Mouse (Mus musculus): ENCODE data around the gene Mrpl53. TPM values are rescaled to one million over a fixed set of nuclear protein-coding genes. Genes with fewer than 3 reads are reported as not detected.
A peak's percentile ranks its signal among the peaks of the same experiment; 100 is the strongest.

The Mrpl53 gene
- total and polyA plus RNA-seq, 3 experiments: 52.2 to 74.0 (median 55.5) TPM

DNA sequence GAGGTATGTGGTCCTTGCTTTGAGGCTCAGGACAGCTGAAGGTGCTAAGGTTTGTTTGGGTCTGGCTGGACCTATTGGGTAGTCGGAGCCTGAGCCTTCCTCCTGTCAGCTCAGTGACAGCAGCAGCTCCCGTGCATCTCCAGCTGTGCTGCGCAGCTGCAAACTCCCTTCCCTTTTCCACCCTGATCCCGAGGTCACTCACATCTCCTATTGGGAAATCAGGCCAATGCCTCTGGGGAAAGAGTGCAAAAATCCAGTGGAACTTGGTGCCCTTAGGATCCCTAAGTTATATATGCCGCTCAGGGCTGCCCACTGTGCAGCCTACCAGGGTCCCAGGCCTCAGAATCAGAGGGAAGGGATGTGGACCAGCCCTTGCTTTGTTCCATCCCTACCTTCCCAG, 25.3 kb upstream of the Mrpl53 start:
- Histone ChIP-seq H3K4me1 (ENCODE audit: control insufficient read depth in 1 of 2, insufficient read depth in 2 of 2) (peaks cover 7 to 21% of the 10 kb centered on the region in 2 experiments; a peak in 3 of 4 replicates), H3K4me3 (replicated peaks in 1 of 3; ENCODE audit: low read depth in 2 of 3, low read length in 2 of 3, poor library complexity in 1 of 3) (no peak overlapping the region), H3K27me3 (replicated peaks) (no peaks in the 10 kb centered on the region), H3K79me2 (replicated peaks; ENCODE audit: control insufficient read depth, extremely low read depth, insufficient read depth, poor library complexity, severe bottlenecking) (no peaks in the 10 kb centered on the region), H3K9me3 (replicated peaks; ENCODE audit: low read length) (no peaks in the 10 kb centered on the region), H3K27ac (ENCODE audit: insufficient read depth, low read depth) (no peak overlapping the region), H3K36me3 (replicated peaks in 1 of 2; ENCODE audit: control insufficient read depth in 1 of 2, insufficient read depth in 1 of 2, low read length in 1 of 2) (peaks cover 11 to 38% of the 10 kb centered on the region in 2 experiments), H3K9ac (ENCODE audit: insufficient read depth, low read depth) (no peak overlapping the region), H3K4me2 (ENCODE audit: insufficient read depth, low read depth, poor library complexity, severe bottlenecking) (no peak overlapping the region)
- dilution Hi-C loops (cut with MboI; ENCODE audit: extremely low pct_ligation_motif_present, extremely low pct_unique_long_range_greater_than_20kb, low sequenced_read_pairs) (no loop called here), in situ Hi-C loops (cut with MboI; ENCODE audit: low pct_ligation_motif_present, low pct_unique_long_range_greater_than_20kb, low sequenced_read_pairs) (no loop called here)
- no peak for TF ChIP-seq ZC3H11A (IDR thresholded peaks at IDR 0.05; ENCODE audit: low read depth, low read length)
- DNase-seq (ENCODE audit: extremely low read depth): no peak

DNA sequence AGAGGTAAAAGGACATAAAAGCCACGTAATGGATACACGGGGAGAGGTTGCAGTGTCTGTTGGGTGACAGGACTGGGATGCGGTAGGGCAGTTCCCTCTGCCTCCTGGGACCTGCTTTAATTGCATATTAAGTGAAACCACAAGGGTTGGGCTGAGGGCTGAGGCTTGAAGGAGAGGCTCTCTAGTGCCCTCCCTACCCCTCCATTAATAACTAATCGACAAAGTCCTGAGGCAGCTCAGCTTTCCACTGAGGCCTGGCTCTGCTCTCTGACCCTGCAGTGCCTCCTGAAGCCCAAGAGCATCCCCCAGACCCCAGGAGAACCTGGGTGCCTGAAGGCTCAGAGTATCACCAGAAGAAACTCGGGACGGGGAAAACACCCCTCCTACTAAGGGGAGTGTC, 24.4 kb upstream of the Mrpl53 start:
- no peak overlapping the region for H3K27ac ChIP-seq (ENCODE audit: insufficient read depth, low read depth)
- no peak overlapping the region for H3K4me3 ChIP-seq (replicated peaks in 1 of 3; ENCODE audit: low read depth in 2 of 3, low read length in 2 of 3, poor library complexity in 1 of 3)
- TF ChIP-seq TBP (conservative IDR thresholded peaks at IDR 0.05; ENCODE audit: low read depth, low read length): no peak
- no peak for TF ChIP-seq EP300 (IDR thresholded peaks at IDR 0.05; ENCODE audit: low read length)
- no peak for TF ChIP-seq MAX (IDR thresholded peaks at IDR 0.05; ENCODE audit: low read length)
- no peak for TF ChIP-seq POLR2AphosphoS2 (IDR thresholded peaks at IDR 0.05; ENCODE audit: low read depth, low read length)
- no peak for TF ChIP-seq USF2 (conservative IDR thresholded peaks at IDR 0.05; ENCODE audit: low read depth, low read length)
- no peak for TF ChIP-seq MYC (IDR thresholded peaks at IDR 0.05; ENCODE audit: low read depth, low read length)
- TF ChIP-seq MAZ (IDR thresholded peaks at IDR 0.05; ENCODE audit: low read depth, low read length): no peak
- no peak for TF ChIP-seq GABPA (IDR thresholded peaks at IDR 0.05; ENCODE audit: insufficient replicate concordance, low read depth, low read length)
- TF ChIP-seq RAD21 (IDR thresholded peaks at IDR 0.05; ENCODE audit: low read depth, low read length): no peak
- TF ChIP-seq JUND (conservative IDR thresholded peaks at IDR 0.05; ENCODE audit: low read depth, low read length): no peak
- no peak for TF ChIP-seq MEF2A (IDR thresholded peaks at IDR 0.05; ENCODE audit: borderline replicate concordance, low read depth, low read length)
- TF ChIP-seq PAX5 (IDR thresholded peaks at IDR 0.05; ENCODE audit: low read length): no peak
- TF ChIP-seq NELFE (IDR thresholded peaks at IDR 0.05; ENCODE audit: low read depth, low read length): no peak
- H3K27me3 ChIP-seq (replicated peaks): no peaks in the 10 kb centered on the region
- H3K9me3 ChIP-seq (replicated peaks; ENCODE audit: low read length): no peaks in the 10 kb centered on the region
- peaks cover 11 to 38% of the 10 kb centered on the region in 2 experiments for H3K36me3 ChIP-seq (replicated peaks in 1 of 2; ENCODE audit: control insufficient read depth in 1 of 2, insufficient read depth in 1 of 2, low read length in 1 of 2)
- no peaks in the 10 kb centered on the region for H3K79me2 ChIP-seq (replicated peaks; ENCODE audit: control insufficient read depth, extremely low read depth, insufficient read depth, poor library complexity, severe bottlenecking)
- H3K9ac ChIP-seq (ENCODE audit: insufficient read depth, low read depth): no peak overlapping the region
- H3K4me1 ChIP-seq (ENCODE audit: control insufficient read depth in 1 of 2, insufficient read depth in 2 of 2): peaks cover 6 to 14% of the 10 kb centered on the region in 2 experiments; a peak in 3 of 4 replicates
- DNase-seq (ENCODE audit: extremely low read depth): peak; percentile 11
- dilution Hi-C loops (cut with MboI; ENCODE audit: extremely low pct_ligation_motif_present, extremely low pct_unique_long_range_greater_than_20kb, low sequenced_read_pairs) (no loop called here), in situ Hi-C loops (cut with MboI; ENCODE audit: low pct_ligation_motif_present, low pct_unique_long_range_greater_than_20kb, low sequenced_read_pairs) (no loop called here)
- no peak overlapping the region for H3K4me2 ChIP-seq (ENCODE audit: insufficient read depth, low read depth, poor library complexity, severe bottlenecking)

Measured in CH12.LX (cell line).